Mouse (Mus musculus): ENCODE measurements around the gene Sema3d. TPM values are rescaled to one million over a fixed set of nuclear protein-coding genes. Genes with fewer than 3 reads are reported as not detected.

The Sema3d gene
- polyA plus RNA-seq, 1 experiment: 0.19 TPM

DNA sequence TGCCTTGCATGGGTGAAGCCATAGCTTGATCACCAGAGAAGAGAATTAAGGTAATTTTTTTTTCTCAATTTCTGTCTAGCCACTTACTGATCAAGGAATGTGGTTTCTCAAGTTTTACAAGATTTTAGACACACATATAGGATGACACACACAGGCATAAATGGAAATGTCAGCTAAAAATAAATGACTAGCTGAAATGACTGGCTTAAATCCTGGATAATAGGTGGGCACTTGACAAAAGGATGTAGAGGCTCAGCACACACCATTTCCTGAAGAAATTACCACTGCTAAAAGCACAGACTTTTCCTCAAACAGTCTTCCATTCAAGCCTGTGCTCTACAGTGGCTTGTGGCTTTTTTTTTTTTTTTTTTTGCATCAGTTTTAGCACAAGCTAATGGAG lies 21.0 kb downstream of the Sema3d start:
- Histone ChIP-seq H3K4me1 (ENCODE audit: control insufficient read depth, insufficient read depth, insufficient read length, low read length) (no peaks in the 10 kb centered on the region), H3K27ac (ENCODE audit: insufficient read depth, low read depth, low read length) (no peak overlapping the region), H3K36me3 (ENCODE audit: control insufficient read depth, insufficient read depth, low read length) (no peaks in the 10 kb centered on the region), H3K27me3 (ENCODE audit: control insufficient read depth, insufficient read depth, low read length) (no peaks in the 10 kb centered on the region), H3K4me3 (ENCODE audit: low read depth, low read length) (no peak overlapping the region)
- TF ChIP-seq POLR2A (IDR thresholded peaks at IDR 0.05; ENCODE audit: low read depth, low read length): no peak
- no peak for TF ChIP-seq CTCF (IDR thresholded peaks at IDR 0.05; ENCODE audit: extremely low read depth, insufficient read length, insufficient replicate concordance, low read depth, low read length)

DNA sequence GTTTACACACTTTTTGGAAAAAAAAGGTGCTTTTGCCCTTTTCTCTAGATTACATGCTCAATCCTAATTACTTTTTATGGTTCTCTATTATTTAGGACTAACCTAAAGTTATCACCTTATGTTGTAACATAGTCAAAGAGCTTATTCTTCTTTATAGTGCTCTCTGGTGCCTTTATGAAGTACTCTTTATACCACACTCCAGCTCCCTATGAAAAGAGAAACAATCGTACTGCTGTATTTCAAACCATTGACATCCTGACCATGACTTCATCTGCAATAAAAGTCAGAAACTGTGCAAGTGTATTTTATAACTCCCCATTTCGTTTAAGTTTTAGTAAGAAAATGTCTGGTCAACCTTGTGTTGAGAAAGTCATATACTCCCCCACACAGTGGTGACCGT lies 29.4 kb downstream of the Sema3d start:
- Histone ChIP-seq H3K36me3 (ENCODE audit: control insufficient read depth, insufficient read depth, low read length) (no peaks in the 10 kb centered on the region), H3K27me3 (ENCODE audit: control insufficient read depth, insufficient read depth, low read length) (no peaks in the 10 kb centered on the region), H3K4me1 (ENCODE audit: control insufficient read depth, insufficient read depth, insufficient read length, low read length) (no peaks in the 10 kb centered on the region), H3K27ac (ENCODE audit: insufficient read depth, low read depth, low read length) (no peak overlapping the region), H3K4me3 (ENCODE audit: low read depth, low read length) (no peak overlapping the region)
- WGBS: 72% methylated on average over 3 of the region's 3 CpGs
- TF ChIP-seq POLR2A (IDR thresholded peaks at IDR 0.05; ENCODE audit: low read depth, low read length) (no peak), CTCF (IDR thresholded peaks at IDR 0.05; ENCODE audit: extremely low read depth, insufficient read length, insufficient replicate concordance, low read depth, low read length) (no peak)

DNA sequence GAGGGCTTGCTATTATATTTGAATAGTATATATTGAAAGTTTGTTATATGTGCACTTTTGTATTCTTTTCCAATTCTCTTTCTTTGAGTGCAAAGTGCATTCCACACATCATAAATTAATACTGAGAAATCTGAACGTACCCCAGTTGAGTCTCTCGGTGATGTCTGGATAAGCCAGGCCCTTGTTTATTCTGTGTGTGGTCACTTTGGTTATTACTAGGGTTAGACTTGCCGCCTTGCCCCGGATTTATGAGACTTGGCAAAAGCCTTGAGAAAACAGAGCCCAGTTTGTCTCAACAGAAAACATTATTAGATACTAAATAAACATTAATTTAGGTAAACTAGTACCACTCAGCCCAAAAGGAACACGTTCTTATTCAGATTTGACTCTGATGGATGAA lies 40.1 kb downstream of the Sema3d start:
- 26% methylated on average over 5 of the region's 5 CpGs for WGBS
- Histone ChIP-seq H3K4me1 (ENCODE audit: control insufficient read depth, insufficient read depth, insufficient read length, low read length) (no peaks in the 10 kb centered on the region), H3K36me3 (ENCODE audit: control insufficient read depth, insufficient read depth, low read length) (no peaks in the 10 kb centered on the region), H3K27ac (ENCODE audit: insufficient read depth, low read depth, low read length) (no peak overlapping the region), H3K4me3 (ENCODE audit: low read depth, low read length) (no peak overlapping the region), H3K27me3 (ENCODE audit: control insufficient read depth, insufficient read depth, low read length) (no peaks in the 10 kb centered on the region)
- TF ChIP-seq POLR2A (IDR thresholded peaks at IDR 0.05; ENCODE audit: low read depth, low read length) (no peak), CTCF (IDR thresholded peaks at IDR 0.05; ENCODE audit: extremely low read depth, insufficient read length, insufficient replicate concordance, low read depth, low read length) (no peak)

DNA sequence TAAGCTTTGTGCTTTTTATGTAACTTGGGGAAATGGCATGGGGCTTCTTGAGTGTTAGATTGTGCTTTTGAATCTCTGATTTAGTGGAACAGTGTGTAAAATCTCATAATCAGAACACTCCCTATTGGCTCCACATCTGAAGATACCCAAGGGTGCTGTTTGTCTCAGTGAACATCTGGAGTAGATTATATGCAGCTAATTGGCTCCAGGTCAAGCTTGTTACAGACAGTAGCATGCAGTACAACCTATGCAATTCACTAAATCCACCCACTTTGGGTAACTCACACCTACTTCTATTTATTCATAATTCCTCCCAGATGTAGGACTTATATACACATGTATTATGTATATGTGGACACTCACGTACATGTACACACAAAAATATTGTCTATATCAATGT lies 58.6 kb downstream of the Sema3d start:
- Histone ChIP-seq H3K4me3 (ENCODE audit: low read depth, low read length) (no peak overlapping the region), H3K27ac (ENCODE audit: insufficient read depth, low read depth, low read length) (no peak overlapping the region), H3K27me3 (ENCODE audit: control insufficient read depth, insufficient read depth, low read length) (no peaks in the 10 kb centered on the region), H3K4me1 (ENCODE audit: control insufficient read depth, insufficient read depth, insufficient read length, low read length) (no peaks in the 10 kb centered on the region), H3K36me3 (ENCODE audit: control insufficient read depth, insufficient read depth, low read length) (no peaks in the 10 kb centered on the region)
- no peak for TF ChIP-seq CTCF (IDR thresholded peaks at IDR 0.05; ENCODE audit: extremely low read depth, insufficient read length, insufficient replicate concordance, low read depth, low read length)
- no peak for TF ChIP-seq POLR2A (IDR thresholded peaks at IDR 0.05; ENCODE audit: low read depth, low read length)
- 70% methylated on average over 1 of the region's 1 CpGs for WGBS

DNA sequence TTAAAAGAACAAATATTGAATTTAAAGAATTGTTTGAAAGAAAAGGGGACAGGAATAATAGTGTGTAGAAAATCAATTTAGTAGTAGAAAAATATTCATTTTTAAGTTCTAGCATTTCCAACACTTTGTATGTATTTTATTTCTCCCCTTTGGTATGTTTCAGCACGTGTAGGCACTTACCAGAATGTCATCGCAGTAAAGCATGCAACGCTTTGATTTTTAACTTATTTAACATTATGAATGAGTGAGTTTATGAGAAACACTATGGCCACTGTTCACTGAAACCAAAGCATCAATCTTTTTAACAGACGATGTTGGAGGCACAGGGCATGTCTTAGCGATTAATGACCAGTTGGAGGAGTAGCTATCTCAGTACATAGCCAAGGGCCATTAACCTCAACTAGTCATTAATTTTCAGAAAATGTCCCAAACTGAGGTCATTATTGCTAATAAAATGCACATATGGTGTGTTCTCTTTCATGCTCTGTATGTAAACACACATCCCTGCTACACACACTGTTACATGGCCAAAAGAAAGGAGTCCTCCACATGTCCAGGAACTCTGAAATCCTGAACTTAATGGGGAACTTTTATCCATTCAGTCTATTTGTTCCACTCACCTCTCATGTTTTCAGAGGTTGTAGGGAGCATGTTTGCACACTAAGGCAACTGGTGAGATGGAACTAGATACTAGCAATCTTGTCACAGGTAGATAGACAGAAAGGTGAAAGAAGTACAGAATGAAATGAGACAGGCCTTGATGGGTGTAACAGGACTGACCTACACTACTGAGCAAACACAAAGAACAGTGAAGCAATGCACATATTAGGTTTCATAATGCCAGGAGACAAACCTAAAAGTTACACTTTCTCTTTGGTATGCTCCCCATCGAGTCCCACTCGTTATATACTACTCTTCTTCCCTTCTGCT lies 59.3 kb downstream of the Sema3d start:
- 78% methylated on average over 7 of the region's 7 CpGs for WGBS
- Histone ChIP-seq H3K27ac (ENCODE audit: insufficient read depth, low read depth, low read length) (no peak overlapping the region), H3K4me3 (ENCODE audit: low read depth, low read length) (no peak overlapping the region), H3K36me3 (ENCODE audit: control insufficient read depth, insufficient read depth, low read length) (no peaks in the 10 kb centered on the region), H3K4me1 (ENCODE audit: control insufficient read depth, insufficient read depth, insufficient read length, low read length) (no peaks in the 10 kb centered on the region), H3K27me3 (ENCODE audit: control insufficient read depth, insufficient read depth, low read length) (no peaks in the 10 kb centered on the region)
- TF ChIP-seq CTCF (IDR thresholded peaks at IDR 0.05; ENCODE audit: extremely low read depth, insufficient read length, insufficient replicate concordance, low read depth, low read length) (no peak), POLR2A (IDR thresholded peaks at IDR 0.05; ENCODE audit: low read depth, low read length) (no peak)

DNA sequence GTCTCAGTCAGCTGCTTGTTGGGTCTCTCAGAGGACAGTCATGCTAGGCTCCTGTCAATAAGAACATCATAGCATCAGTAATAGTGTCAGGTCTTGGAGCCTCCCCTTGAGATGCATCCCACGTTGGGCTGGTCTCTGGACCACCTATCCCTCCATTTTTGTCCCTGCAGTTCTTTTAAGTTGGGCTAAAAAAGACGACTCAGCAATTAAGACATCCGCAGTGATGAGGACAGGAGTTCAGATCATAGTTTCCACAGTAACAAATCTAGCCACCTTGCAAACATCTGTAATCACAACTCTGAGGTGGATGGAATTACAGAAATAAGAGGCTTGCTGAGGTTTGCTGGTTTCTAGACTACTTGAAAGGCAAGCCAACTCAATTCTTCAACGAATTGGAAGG lies 67.9 kb downstream of the Sema3d start:
- 74% methylated on average over 4 of the region's 4 CpGs for WGBS
- no peak overlapping the region for H3K27ac ChIP-seq (ENCODE audit: insufficient read depth, low read depth, low read length)
- no peak overlapping the region for H3K4me3 ChIP-seq (ENCODE audit: low read depth, low read length)
- TF ChIP-seq POLR2A (IDR thresholded peaks at IDR 0.05; ENCODE audit: low read depth, low read length) (no peak), CTCF (IDR thresholded peaks at IDR 0.05; ENCODE audit: extremely low read depth, insufficient read length, insufficient replicate concordance, low read depth, low read length) (no peak)
- H3K27me3 ChIP-seq (ENCODE audit: control insufficient read depth, insufficient read depth, low read length): no peaks in the 10 kb centered on the region
- no peaks in the 10 kb centered on the region for H3K4me1 ChIP-seq (ENCODE audit: control insufficient read depth, insufficient read depth, insufficient read length, low read length)
- no peaks in the 10 kb centered on the region for H3K36me3 ChIP-seq (ENCODE audit: control insufficient read depth, insufficient read depth, low read length)

DNA sequence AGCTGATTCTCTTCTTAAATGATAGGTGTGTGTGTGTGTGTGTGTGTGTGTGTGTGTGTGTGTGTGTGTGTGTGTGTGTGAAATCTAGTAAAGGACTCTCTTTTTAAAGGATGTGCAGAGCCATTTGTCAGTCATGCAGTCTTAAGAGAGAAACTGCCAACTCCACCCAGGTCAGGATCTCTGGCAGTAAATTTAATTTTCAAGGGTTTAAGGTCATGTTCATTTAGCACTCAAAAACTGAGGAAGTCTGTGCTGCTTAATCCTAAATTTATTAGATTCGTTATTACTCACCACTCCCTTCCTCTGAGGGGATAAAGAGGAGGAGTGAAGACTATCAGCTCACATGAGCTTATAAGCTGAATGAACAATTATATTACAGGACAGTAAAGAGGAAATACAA lies 71.8 kb downstream of the Sema3d start:
- Histone ChIP-seq H3K4me1 (ENCODE audit: control insufficient read depth, insufficient read depth, insufficient read length, low read length) (no peaks in the 10 kb centered on the region), H3K27me3 (ENCODE audit: control insufficient read depth, insufficient read depth, low read length) (no peaks in the 10 kb centered on the region), H3K27ac (ENCODE audit: insufficient read depth, low read depth, low read length) (no peak overlapping the region), H3K36me3 (ENCODE audit: control insufficient read depth, insufficient read depth, low read length) (no peaks in the 10 kb centered on the region), H3K4me3 (ENCODE audit: low read depth, low read length) (no peak overlapping the region)
- TF ChIP-seq CTCF (IDR thresholded peaks at IDR 0.05; ENCODE audit: extremely low read depth, insufficient read length, insufficient replicate concordance, low read depth, low read length) (no peak), POLR2A (IDR thresholded peaks at IDR 0.05; ENCODE audit: low read depth, low read length) (no peak)
- WGBS: 57% methylated on average over 1 of the region's 1 CpGs

Data from small intestine, adult 2 months (tissue).